Mouse (Mus musculus) splenic B cell, adult 2 months (primary cell): ENCODE data around the gene Pvr.

Experiments used
- DNase-seq: peaks from one replicate; pipeline ENCODE4 v3.0.0-alpha.2; 2011; ENCODE audit warnings: low read depth, low spot score
- H3K27me3 ChIP-seq: 2 replicates; pipeline ENCODE4 v1.6.1; 2012; ENCODE audit warnings: mild to moderate bottlenecking, low read length, moderate library complexity, mixed read lengths; ENCODE audit not compliant: control insufficient read depth, poor library complexity, insufficient read depth, severe bottlenecking
- H3K36me3 ChIP-seq: 2 replicates; pipeline ENCODE4 v1.6.1; 2012; ENCODE audit warnings: mild to moderate bottlenecking, low read length, moderate library complexity, mixed read lengths; ENCODE audit not compliant: control insufficient read depth, poor library complexity, insufficient read depth, severe bottlenecking

Pvr gene

GRCm38 (mm10) chr7:19867751-19868399 is 53.1 kb downstream of the Pvr start:
- H3K36me3 ChIP-seq, result no peaks in the 10 kb centered on the region
- H3K27me3 ChIP-seq, result no peaks in the 10 kb centered on the region
- no peak for DNase-seq

- Histone ChIP-seq H3K36me3 (no peaks in the 10 kb centered on the region), H3K27me3 (no peaks in the 10 kb centered on the region)
- no peak for DNase-seq
Observed at GRCm38 (mm10) chr7:19866490-19866889, 54.5 kb downstream of the Pvr start.

GRCm38 (mm10) chr7:19865246-19866036 is 55.5 kb downstream of the Pvr start:
- no peaks in the 10 kb centered on the region for H3K36me3 ChIP-seq
- H3K27me3 ChIP-seq, result no peaks in the 10 kb centered on the region
- DNase-seq, result no peak

- no peaks in the 10 kb centered on the region for H3K36me3 ChIP-seq
- no peak for DNase-seq
- H3K27me3 ChIP-seq, result no peaks in the 10 kb centered on the region
Observed at GRCm38 (mm10) chr7:19864241-19864640, 56.7 kb downstream of the Pvr start.

- Histone ChIP-seq H3K36me3 (no peaks in the 10 kb centered on the region), H3K27me3 (no peaks in the 10 kb centered on the region)
- no peak for DNase-seq
Observed at GRCm38 (mm10) chr7:19861199-19861598, 59.8 kb downstream of the Pvr start, which contains the start of gene Ceacam16. Gene Ceacam16 (minus strand): TSS chr7:19861299.

GRCm38 (mm10) chr7:19859740-19860139 is 61.2 kb downstream of the Pvr start:
- DNase-seq, result no peak
- H3K36me3 ChIP-seq, result no peaks in the 10 kb centered on the region
- no peaks in the 10 kb centered on the region for H3K27me3 ChIP-seq

GRCm38 (mm10) chr7:19856283-19856682 is 64.7 kb downstream of the Pvr start:
- Histone ChIP-seq H3K27me3 (no peaks in the 10 kb centered on the region), H3K36me3 (no peaks in the 10 kb centered on the region)
- no peak for DNase-seq

- Histone ChIP-seq H3K27me3 (no peaks in the 10 kb centered on the region), H3K36me3 (no peaks in the 10 kb centered on the region)
- no peak for DNase-seq
Observed at GRCm38 (mm10) chr7:19855663-19856062, 65.3 kb downstream of the Pvr start.
